Mouse (Mus musculus): ENCODE measurements at regions not wholly inside any gene's neighbourhood (a gene's known extent, or its start where the extent isn't known, plus 50 kb on each side); places are given as distances from the start of the nearest gene placed in this dataset.

DNA sequence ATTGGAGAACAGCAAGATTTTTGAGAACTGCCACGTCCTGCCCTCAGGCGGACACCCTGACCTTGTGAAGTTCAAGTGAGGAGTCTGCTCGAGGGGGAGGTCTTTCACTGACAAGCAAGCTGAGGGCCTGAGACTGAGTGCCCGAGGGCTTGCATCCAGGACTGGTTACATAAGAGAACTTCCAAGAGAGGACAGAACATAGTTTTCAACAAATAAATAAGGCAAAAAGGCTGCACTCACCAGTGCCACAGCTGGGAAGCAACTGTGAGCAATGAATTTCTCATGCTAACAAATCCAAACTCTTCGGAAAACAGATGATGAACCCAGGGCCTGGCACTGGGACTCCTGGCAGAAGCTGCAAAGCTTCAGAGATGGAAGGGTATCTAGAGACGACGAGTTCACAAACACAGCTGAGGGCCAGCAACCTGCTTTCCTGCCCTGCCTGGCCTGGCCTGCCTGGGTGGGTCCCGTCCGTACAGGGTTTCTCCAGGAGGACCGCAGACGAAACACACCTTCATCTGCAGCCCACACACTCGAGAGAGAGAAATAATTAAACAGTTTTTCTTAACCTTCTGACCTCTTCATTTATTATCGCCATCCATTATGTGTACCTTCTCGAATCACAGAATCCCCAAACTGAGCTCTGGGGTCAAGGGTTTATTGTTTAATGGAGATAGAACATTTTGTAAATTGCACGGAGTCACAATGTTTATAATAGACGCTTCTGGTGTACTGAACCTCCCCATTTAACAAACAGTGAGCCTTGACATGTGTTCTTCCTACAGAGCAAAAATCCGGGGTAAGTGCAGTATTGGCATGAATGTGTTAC, 334.3 kb upstream of the Ddhd1 start:
- peak; percentile 48 for DNase-seq

DNA sequence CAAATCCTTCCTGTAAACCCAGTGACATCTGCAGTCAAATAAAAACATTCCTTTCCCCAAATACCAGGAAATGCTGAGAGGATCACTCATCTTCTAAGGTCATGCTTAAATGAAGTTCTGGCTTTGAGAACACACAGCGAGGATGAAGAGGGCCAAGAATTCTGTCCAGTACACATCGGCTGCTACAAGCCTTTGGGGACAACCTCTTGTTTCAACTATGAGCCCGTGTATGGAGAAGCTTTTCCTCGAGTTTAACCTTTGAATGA, 334.9 kb upstream of the Ddhd1 start:
- no peak for DNase-seq

DNA sequence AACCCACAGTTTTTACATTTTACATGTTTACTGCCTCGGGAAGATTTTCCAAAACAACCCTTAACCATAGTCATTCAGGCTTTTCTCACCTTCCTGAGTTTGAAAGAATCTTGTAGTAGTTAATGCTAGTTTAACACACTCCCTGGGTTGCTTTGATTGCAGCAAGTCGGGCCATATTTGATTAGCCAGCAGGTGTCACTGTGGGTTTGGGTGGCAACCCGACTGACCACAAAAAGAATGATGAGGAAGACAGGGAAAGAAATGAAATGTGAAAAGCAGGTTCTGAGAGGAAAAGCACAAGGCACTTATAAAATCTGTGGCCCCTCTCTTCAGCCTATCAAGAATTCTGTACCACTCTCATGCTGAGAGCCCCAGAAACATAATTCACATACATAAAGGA, 335.7 kb upstream of the Ddhd1 start:
- DNase-seq = peak; percentile 81

DNA sequence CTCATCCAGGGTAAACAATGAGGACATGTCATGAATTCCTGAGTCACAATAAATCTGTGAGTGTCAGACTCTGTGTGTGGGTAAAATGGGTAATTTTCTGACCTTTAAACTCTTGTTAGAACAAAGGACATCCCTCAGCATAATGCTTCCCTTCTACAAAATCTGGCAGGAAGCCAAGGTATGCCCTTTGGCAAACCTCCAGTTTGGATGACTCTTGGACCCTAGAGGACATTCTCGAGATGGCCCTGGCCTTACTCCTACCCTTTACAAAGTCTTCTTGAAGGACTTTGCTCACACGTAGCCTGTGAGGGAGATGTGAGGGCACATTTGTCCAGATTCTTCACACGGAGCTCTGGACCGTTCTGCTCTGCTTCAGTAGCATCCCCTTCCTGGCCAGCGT, 338.8 kb upstream of the Ddhd1 start:
- peak; percentile 84 for DNase-seq

DNA sequence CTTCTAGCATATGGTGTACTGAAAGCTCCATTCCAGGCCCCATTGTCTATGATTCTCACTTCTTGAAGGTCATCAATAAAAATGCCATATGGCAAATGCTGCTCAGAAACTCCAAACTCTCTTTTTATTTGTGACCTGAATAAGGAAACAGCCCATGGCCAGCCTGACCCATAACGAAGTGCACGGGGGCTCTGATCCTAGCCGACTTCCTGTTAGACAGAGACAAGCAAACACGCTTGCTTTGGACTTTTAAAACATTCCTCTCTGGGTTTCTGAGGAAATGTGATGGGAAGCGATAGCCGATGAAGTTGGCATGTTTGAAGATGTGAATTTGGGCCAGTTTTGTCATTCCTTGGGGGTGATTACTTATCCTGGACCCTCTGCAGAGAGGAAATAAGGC, 346.1 kb upstream of the Ddhd1 start:
- no peak for DNase-seq

- no peak for DNase-seq
Observed at GRCm38 (mm10) chr14:46005307-46005706, 347.4 kb upstream of the Ddhd1 start.

GRCm38 (mm10) chr14:46013232-46013631, 355.3 kb upstream of the Ddhd1 start:
- no peak for DNase-seq

GRCm38 (mm10) chr14:46014090-46014489, 356.1 kb upstream of the Ddhd1 start:
- no peak for DNase-seq

DNA sequence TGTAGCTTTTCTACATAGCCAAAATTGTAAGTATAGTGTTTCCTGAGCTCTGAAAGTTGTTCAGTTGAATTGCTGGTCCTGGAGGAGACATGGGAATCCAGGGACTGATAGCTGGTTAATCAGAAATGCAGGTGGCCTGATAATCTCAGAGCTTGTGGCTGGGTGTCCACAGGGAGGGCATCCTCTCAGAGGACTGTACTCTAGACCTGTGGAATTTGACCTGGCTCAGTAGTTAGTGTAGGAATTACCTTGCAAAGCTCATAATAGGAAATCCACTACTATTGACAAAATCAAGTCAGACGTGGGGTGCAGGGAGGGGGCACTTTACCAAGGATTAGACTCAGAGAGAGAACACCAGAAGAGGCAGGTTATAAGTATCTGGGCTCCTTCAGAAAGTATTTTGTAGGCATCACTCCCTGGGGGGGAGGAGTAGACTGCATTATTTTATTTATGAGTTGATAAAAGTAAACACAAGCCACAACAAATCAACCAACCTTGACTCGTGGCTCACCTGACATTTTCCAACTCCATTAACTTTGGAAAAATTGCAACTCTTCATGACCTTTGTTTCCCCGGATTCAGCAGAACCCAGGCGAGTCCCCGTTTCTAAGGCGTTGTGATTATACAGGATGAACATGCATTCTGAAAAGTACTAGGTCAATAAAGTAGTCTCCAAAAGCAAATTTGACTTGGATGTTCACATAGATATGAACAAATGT, 357.9 kb upstream of the Ddhd1 start:
- no peak for DNase-seq

- no peak for DNase-seq
Observed at GRCm38 (mm10) chr14:46016701-46017106, 358.8 kb upstream of the Ddhd1 start.

GRCm38 (mm10) chr14:46017286-46017685, 359.3 kb upstream of the Ddhd1 start:
- DNase-seq = no peak

- no peak for DNase-seq
Observed at GRCm38 (mm10) chr14:46017976-46018375, 360.0 kb upstream of the Ddhd1 start.

DNA sequence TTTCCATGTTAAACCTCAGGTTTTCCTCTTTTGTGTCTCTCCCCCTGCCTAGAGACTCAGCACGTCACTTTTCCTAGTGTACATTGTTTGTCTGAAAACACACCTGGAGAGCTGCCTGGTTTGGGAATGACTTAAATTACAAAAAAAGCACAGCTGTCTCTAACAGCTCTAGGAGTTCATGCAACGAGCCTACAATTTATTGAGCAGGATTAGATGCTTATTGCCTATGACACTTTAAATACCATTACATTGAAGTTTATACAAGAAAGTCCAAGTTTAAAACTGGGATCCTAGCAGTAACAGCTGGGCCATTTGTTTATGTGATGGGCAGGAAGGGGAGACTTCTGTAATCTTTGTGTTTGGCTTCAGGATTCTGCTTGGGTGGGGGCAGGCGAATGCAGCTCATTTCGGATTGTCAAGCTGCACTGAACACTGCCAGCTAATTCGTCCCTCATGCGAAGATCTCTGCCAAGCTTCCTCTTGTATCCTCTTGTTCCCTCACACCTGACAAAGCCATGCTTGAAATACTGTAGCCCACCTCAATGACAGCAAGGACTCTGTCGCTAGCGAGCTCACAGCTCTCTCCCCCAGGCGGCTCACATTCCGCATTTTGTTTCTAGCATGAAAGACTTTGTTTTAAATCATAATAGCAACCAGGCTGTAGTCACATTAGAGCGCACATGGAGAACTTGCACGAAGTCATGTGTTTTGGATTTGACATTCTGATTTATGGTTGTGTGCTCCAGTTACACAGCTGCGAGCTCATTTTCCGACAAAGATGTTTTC, 359.8 kb upstream of the Gm15217 start:
- no peak for DNase-seq

DNA sequence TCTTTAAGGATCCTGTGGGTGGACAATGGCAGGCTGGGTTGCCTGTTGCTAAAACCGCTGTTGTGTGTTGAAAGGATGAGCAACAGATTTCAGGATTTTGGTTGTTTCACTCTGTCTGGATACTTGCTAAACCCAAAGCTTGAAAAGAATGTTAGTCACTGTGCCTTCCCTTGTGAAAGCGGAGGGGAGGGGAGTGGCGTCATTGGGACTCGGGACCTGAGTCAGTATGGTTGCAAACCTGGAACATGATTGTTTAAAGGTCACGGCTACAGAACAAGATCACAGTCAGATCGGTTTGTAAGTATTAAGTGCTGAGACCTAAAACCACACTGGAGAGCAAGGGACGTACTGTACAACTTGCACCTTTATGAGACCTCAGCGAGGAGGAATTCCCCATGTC, 344.9 kb upstream of the Gm15217 start:
- DNase-seq = no peak

GRCm38 (mm10) chr14:46060622-46061381, 318.4 kb upstream of the Gm15217 start:
- peak; percentile 7 for DNase-seq

- DNase-seq = peak; percentile 16
Observed at GRCm38 (mm10) chr14:46067102-46067801, 312.0 kb upstream of the Gm15217 start.

GRCm38 (mm10) chr14:46071244-46071643, 308.0 kb upstream of the Gm15217 start:
- no peak for DNase-seq

DNA sequence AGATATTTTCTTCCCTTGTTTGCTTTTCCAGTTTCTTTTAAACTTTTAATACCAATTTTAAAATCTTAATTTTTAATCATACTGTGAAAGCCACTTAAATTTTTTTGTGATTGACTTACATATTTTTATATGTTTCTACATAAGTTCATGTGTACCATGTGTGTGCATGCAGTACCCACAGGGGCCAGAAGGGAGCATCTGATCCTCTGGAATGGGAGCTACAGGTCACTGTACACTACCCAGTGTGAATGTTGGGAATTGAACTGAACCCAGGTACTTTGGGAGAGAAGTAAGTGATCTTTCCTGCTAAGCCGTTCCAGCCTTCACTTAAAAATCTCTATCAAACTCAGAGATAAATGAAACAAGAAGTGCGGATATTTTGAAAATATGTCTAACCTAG, 302.5 kb upstream of the Gm15217 start:
- DNase-seq = peak; percentile 29

GRCm38 (mm10) chr14:46077406-46078131, 301.6 kb upstream of the Gm15217 start:
- no peak for DNase-seq

DNA sequence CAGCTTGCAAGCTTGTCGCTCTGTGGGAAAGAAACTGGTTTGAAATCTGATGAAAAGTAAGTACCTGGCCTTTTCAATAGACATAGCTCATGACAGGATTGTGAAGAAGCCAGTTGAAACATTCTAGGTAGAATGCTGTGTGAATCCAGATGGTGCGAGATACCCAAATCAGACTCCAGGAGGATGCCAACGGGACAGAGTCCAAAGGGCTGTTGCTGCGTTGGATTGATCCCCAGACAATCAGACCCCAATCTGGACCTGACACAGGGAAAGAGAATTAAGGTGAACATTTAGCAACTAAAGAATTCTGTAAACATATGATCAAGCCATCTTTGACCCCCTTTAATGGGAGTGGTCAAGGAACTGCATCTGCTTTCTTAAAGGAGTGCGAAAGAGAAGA, 296.6 kb upstream of the Gm15217 start:
- DNase-seq = no peak

- no peak for DNase-seq
Observed at GRCm38 (mm10) chr14:46088968-46089691, 290.1 kb upstream of the Gm15217 start.
